In the genomic region with DNA sequence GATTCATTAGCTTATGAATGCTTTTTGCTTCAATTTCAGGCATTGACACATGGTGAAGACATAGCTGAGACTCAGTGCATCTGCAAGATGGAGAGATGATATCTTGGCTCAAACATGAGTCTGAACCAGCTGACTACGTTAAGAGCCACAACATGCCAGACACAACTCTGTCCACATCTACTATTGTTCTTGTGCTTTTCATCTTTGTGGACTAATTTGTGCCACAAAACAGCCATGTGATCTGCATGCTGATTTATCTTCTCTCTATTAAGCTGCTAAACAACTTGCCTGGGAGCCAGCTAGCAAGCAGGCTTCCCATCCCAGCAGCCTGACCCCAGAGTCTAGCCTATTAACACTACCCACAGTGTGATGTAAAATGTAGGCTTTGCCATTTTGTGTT, we compare ENCODE assay signal across 21 mouse cellular contexts.
DNase-seq lines count a peak whose midpoint lies in the region; ATAC-seq lines count a peak whose summit lies in the region.
"Had no signal": no experiment of that assay in that cellular context is flagged by ENCODE, and none has a peak within 500 bp of the region (broad histone marks: within the 10 kb centered on the region; RNA-seq: fewer than 3 reads in every experiment).

No protein-coding gene starts in this region.

- H3K27me3 ChIP-seq in forebrain, embryonic 15.5 days: no peaks in the 10 kb centered on the region
- H3K27me3 ChIP-seq in hindbrain, embryonic 16.5 days (replicated peaks; ENCODE audit: control insufficient read depth, insufficient read depth, low read length): no peaks in the 10 kb centered on the region
- H3K27me3 ChIP-seq: heart, embryonic 13.5 days; limb, embryonic 12.5 days; liver, embryonic 12.5 days; neural tube, embryonic 12.5 days had no signal

- H3K4me2 ChIP-seq in forebrain, embryonic 15.5 days (replicated peaks): no peak overlapping the region
- H3K4me2 ChIP-seq in hindbrain, embryonic 16.5 days (ENCODE audit: low read length): no peak overlapping the region
- H3K4me2 ChIP-seq: heart, embryonic 13.5 days; limb, embryonic 12.5 days; liver, embryonic 12.5 days; neural tube, embryonic 12.5 days had no signal

- WGBS in forebrain, embryonic 15.5 days: 12% methylated on average over 1 of the region's 1 CpGs
- WGBS in hindbrain, embryonic 16.5 days: 28% methylated on average over 1 of the region's 1 CpGs

- no peak overlapping the region for H3K9ac ChIP-seq in forebrain, embryonic 15.5 days (replicated peaks)
- H3K9ac ChIP-seq in hindbrain, embryonic 16.5 days (ENCODE audit: low read depth, low read length): no peak overlapping the region
- H3K9ac ChIP-seq: heart, embryonic 13.5 days; limb, embryonic 12.5 days; liver, embryonic 12.5 days; neural tube, embryonic 12.5 days had no signal

- H3K27ac ChIP-seq in forebrain, embryonic 15.5 days (replicated peaks): no peak overlapping the region
- H3K27ac ChIP-seq in hindbrain, embryonic 16.5 days (ENCODE audit: low read depth, low read length): no peak overlapping the region
- H3K27ac ChIP-seq: heart, embryonic 13.5 days; limb, embryonic 12.5 days; liver, embryonic 12.5 days; neural tube, embryonic 12.5 days had no signal

- H3K4me1 ChIP-seq in forebrain, embryonic 15.5 days: peaks cover 5% of the 10 kb centered on the region; the same call in 1 of the 2 replicates
- no peaks in the 10 kb centered on the region for H3K4me1 ChIP-seq in hindbrain, embryonic 16.5 days (ENCODE audit: control insufficient read depth, insufficient read depth, low read depth, low read length)
- H3K4me1 ChIP-seq: heart, embryonic 13.5 days; limb, embryonic 12.5 days; liver, embryonic 12.5 days; neural tube, embryonic 12.5 days had no signal

- ATAC-seq in frontal cortex, adult (ENCODE audit: low TSS enrichment): peak; percentile 64; the same call in 1 of the 2 replicates
- peak; percentile 96 for ATAC-seq in forebrain, embryonic 15.5 days (replicated peaks)
- ATAC-seq in hindbrain, embryonic 16.5 days: peak; percentile 76
- no peak for ATAC-seq in megakaryocyte progenitor cell, adult 5-6 weeks (replicated peaks; ENCODE audit: poor library complexity)
- ATAC-seq: activated CD4-positive, CD25-positive, alpha-beta regulatory T cell, adult 4 months; CD4-positive, CD25-positive, alpha-beta regulatory T cell, adult 4 months; liver, embryonic 12.5 days had no signal

- DNase-seq in frontal cortex, postnatal 36 days (ENCODE audit: low spot score in 2 of 2): no peak
- DNase-seq in Muller cell, postnatal 12 days (ENCODE audit: inconsistent ontology term): peak; percentile 56
- DNase-seq in right cerebral cortex, postnatal 14 days: no peak
- DNase-seq: adrenal gland, postnatal 14 days; cerebellum, adult 2 months; gastrocnemius, postnatal 14 days; heart, adult 18-20 months; kidney, postnatal 4 days; lung, adult 2 months; right cerebral cortex, adult 18-20 months; thymus, postnatal 14 days had no signal

- H3K9me3 ChIP-seq in forebrain, embryonic 15.5 days: no peaks in the 10 kb centered on the region
- H3K9me3 ChIP-seq in hindbrain, embryonic 16.5 days (ENCODE audit: control insufficient read depth, low read length): no peaks in the 10 kb centered on the region
- H3K9me3 ChIP-seq: heart, embryonic 13.5 days; limb, embryonic 12.5 days; liver, embryonic 12.5 days; neural tube, embryonic 12.5 days had no signal

- H3K4me3 ChIP-seq in forebrain, embryonic 15.5 days: no peak overlapping the region
- H3K4me3 ChIP-seq in hindbrain, embryonic 16.5 days (ENCODE audit: low read length): no peak overlapping the region
- H3K4me3 ChIP-seq: heart, embryonic 13.5 days; limb, embryonic 12.5 days; liver, embryonic 12.5 days; neural tube, embryonic 12.5 days had no signal

- H3K36me3 ChIP-seq in forebrain, embryonic 15.5 days: no peaks in the 10 kb centered on the region
- no peaks in the 10 kb centered on the region for H3K36me3 ChIP-seq in hindbrain, embryonic 16.5 days (ENCODE audit: control insufficient read depth, insufficient read depth, low read length)
- H3K36me3 ChIP-seq: heart, embryonic 13.5 days; limb, embryonic 12.5 days; liver, embryonic 12.5 days; neural tube, embryonic 12.5 days had no signal
